9 mouse cellular contexts compared by ENCODE assay signal in genomic region chr14:48752579-48752905, GRCm38 (mm10).
A peak's percentile ranks its signal among the peaks of the same experiment; 100 is the strongest.
DNase-seq lines count a peak whose midpoint lies in the region; ATAC-seq lines count a peak whose summit lies in the region.
"Had no signal": no experiment of that assay in that cellular context is flagged by ENCODE, and none has a peak within 500 bp of the region (broad histone marks: within the 10 kb centered on the region; RNA-seq: fewer than 3 reads in every experiment).

No protein-coding gene starts in this region.

- DNase-seq in heart, adult 8-10 months (ENCODE audit: low spot score): no peak
- no peak for DNase-seq in hindbrain, embryonic 14.5 days (ENCODE audit: low spot score)
- DNase-seq in gastrocnemius, adult 8-10 months (ENCODE audit: low spot score in 2 of 2): no peak
- no peak for DNase-seq in cerebellum, adult 18-20 months
- no peak for DNase-seq in gastrocnemius, postnatal 36 days
- DNase-seq: kidney, adult 2 months had no signal

- H3K27me3 ChIP-seq in heart, embryonic 15.5 days: peaks cover 11% of the 10 kb centered on the region
- peaks cover 47% of the 10 kb centered on the region for H3K27me3 ChIP-seq in embryonic facial prominence, embryonic 13.5 days
- 0 out of 2 replicates have a peak, but pooled peaks cover 14% of the 10 kb centered on the region for H3K27me3 ChIP-seq in hindbrain, embryonic 14.5 days (ENCODE audit: control insufficient read depth, insufficient read depth, low read length)
- no peaks in the 10 kb centered on the region for H3K27me3 ChIP-seq in midbrain, embryonic 13.5 days

- ATAC-seq in heart, embryonic 15.5 days (replicated peaks; ENCODE audit: insufficient number of reproducible peaks, insufficient read depth, low FRiP score, low read depth): no peak
- ATAC-seq in embryonic facial prominence, embryonic 13.5 days (ENCODE audit: insufficient number of reproducible peaks, insufficient read depth, low FRiP score, low TSS enrichment, low read depth): no peak
- ATAC-seq in hindbrain, embryonic 14.5 days (ENCODE audit: low FRiP score): no peak
- no peak for ATAC-seq in midbrain, embryonic 13.5 days

- H3K27ac ChIP-seq in heart, embryonic 15.5 days: no peak overlapping the region
- no peak overlapping the region for H3K27ac ChIP-seq in embryonic facial prominence, embryonic 13.5 days
- no peak overlapping the region for H3K27ac ChIP-seq in hindbrain, embryonic 14.5 days
- H3K27ac ChIP-seq in midbrain, embryonic 13.5 days: peak overlapping the region; percentile 85

- no peaks in the 10 kb centered on the region for H3K9me3 ChIP-seq in heart, embryonic 15.5 days (replicated peaks)
- H3K9me3 ChIP-seq in embryonic facial prominence, embryonic 13.5 days: no peaks in the 10 kb centered on the region
- no peaks in the 10 kb centered on the region for H3K9me3 ChIP-seq in hindbrain, embryonic 14.5 days (ENCODE audit: control insufficient read depth, low read length)
- H3K9me3 ChIP-seq in midbrain, embryonic 13.5 days: no peaks in the 10 kb centered on the region

- no peaks in the 10 kb centered on the region for H3K36me3 ChIP-seq in heart, embryonic 15.5 days
- H3K36me3 ChIP-seq in embryonic facial prominence, embryonic 13.5 days: no peaks in the 10 kb centered on the region
- no peaks in the 10 kb centered on the region for H3K36me3 ChIP-seq in hindbrain, embryonic 14.5 days (replicated peaks; ENCODE audit: control insufficient read depth, insufficient read depth)
- no peaks in the 10 kb centered on the region for H3K36me3 ChIP-seq in midbrain, embryonic 13.5 days

- intact Hi-C loops in gastrocnemius, postnatal 36 days (cut with DNase I): no loop called here

- 42% methylated on average over 8 of the region's 8 CpGs for WGBS in heart, embryonic 15.5 days
- 28% methylated on average over 8 of the region's 8 CpGs for WGBS in embryonic facial prominence, embryonic 13.5 days
- 24% methylated on average over 8 of the region's 8 CpGs for WGBS in hindbrain, embryonic 14.5 days
- WGBS in midbrain, embryonic 13.5 days: 10% methylated on average over 8 of the region's 8 CpGs

- peak overlapping the region; percentile 55 for H3K4me2 ChIP-seq in heart, embryonic 15.5 days
- peak overlapping the region; percentile 54 for H3K4me2 ChIP-seq in embryonic facial prominence, embryonic 13.5 days
- peak overlapping the region; percentile 34 for H3K4me2 ChIP-seq in hindbrain, embryonic 14.5 days (replicated peaks)
- peak overlapping the region; percentile 46 for H3K4me2 ChIP-seq in midbrain, embryonic 13.5 days (replicated peaks)

- peak overlapping the region; percentile 27; the same call in 1 of the 2 replicates for H3K4me3 ChIP-seq in heart, embryonic 15.5 days
- peak overlapping the region; percentile 32 for H3K4me3 ChIP-seq in embryonic facial prominence, embryonic 13.5 days
- H3K4me3 ChIP-seq in hindbrain, embryonic 14.5 days (replicated peaks; ENCODE audit: low read length): no peak overlapping the region
- H3K4me3 ChIP-seq in midbrain, embryonic 13.5 days (replicated peaks): peak overlapping the region; percentile 4

- peaks cover 4% of the 10 kb centered on the region; the same call in 1 of the 2 replicates for H3K4me1 ChIP-seq in heart, embryonic 15.5 days (replicated peaks)
- 0 out of 2 replicates have a peak, but pooled peaks cover 9% of the 10 kb centered on the region for H3K4me1 ChIP-seq in embryonic facial prominence, embryonic 13.5 days
- peaks cover 28% of the 10 kb centered on the region for H3K4me1 ChIP-seq in hindbrain, embryonic 14.5 days (replicated peaks; ENCODE audit: control insufficient read depth, insufficient read depth, low read length)
- H3K4me1 ChIP-seq in midbrain, embryonic 13.5 days (replicated peaks): peaks cover 45% of the 10 kb centered on the region

- no peak overlapping the region for H3K9ac ChIP-seq in heart, embryonic 15.5 days
- H3K9ac ChIP-seq in embryonic facial prominence, embryonic 13.5 days: no peak overlapping the region
- no peak overlapping the region for H3K9ac ChIP-seq in hindbrain, embryonic 14.5 days
- no peak overlapping the region for H3K9ac ChIP-seq in midbrain, embryonic 13.5 days (replicated peaks)
